Mouse (Mus musculus) liver, adult 2 months (tissue): ENCODE measurements around the gene Skp1a. TPM values are rescaled to one million over a fixed set of nuclear protein-coding genes. Genes with fewer than 3 reads are reported as not detected.

Experiments used
- DNase-seq: peaks from one replicate; pipeline ENCODE4 v3.0.0-alpha.2; 2011; ENCODE audit warnings: low read depth, low spot score; ENCODE audit errors: extremely low read depth
- H3K27ac ChIP-seq: fragments of 200-500 bp; replicated peaks from 2 replicates; pipeline ENCODE4 v1.5.1; 2012; ENCODE audit warnings: low read depth, mild to moderate bottlenecking, control low read depth, inconsistent platforms, low read length; ENCODE audit not compliant: insufficient read depth
- H3K27me3 ChIP-seq: fragments of 200-500 bp; 2 replicates; pipeline ENCODE4 v1.6.1; 2012; ENCODE audit warnings: mild to moderate bottlenecking, moderate library complexity, low read length, inconsistent platforms; ENCODE audit not compliant: control insufficient read depth, insufficient read depth
- H3K36me3 ChIP-seq: fragments of 200-500 bp; 2 replicates; pipeline ENCODE4 v1.6.1; 2012; ENCODE audit warnings: low read length, inconsistent platforms; ENCODE audit not compliant: control insufficient read depth, insufficient read depth
- H3K4me1 ChIP-seq: fragments of 200-500 bp; 2 replicates; pipeline ENCODE4 v1.6.1; 2011; ENCODE audit warnings: low read length; ENCODE audit not compliant: control insufficient read depth, insufficient read depth
- H3K4me3 ChIP-seq: fragments of 200-500 bp; 2 replicates; pipeline ENCODE4 v1.5.1; 2011; ENCODE audit warnings: low read depth, mild to moderate bottlenecking, control low read depth, low read length, moderate library complexity; ENCODE audit not compliant: insufficient read depth
- H3K79me2 ChIP-seq: fragments of 200-500 bp; 2 replicates; pipeline ENCODE4 v1.6.1; 2012; ENCODE audit warnings: inconsistent platforms, mild to moderate bottlenecking, low read length, moderate library complexity; ENCODE audit not compliant: control insufficient read depth, insufficient read depth
- H3K9ac ChIP-seq: fragments of 200-500 bp; 2 replicates; pipeline ENCODE4 v1.6.1; 2012; ENCODE audit warnings: low read depth, mild to moderate bottlenecking, control low read depth, inconsistent platforms, low read length
- CTCF ChIP-seq: fragments of 200-500 bp; IDR thresholded peaks from 2 replicates; pipeline ENCODE4 v1.5.1; 2011; ENCODE audit warnings: low read depth, low read length, control low read depth
- POLR2A ChIP-seq: fragments of 200-500 bp; IDR thresholded peaks from 2 replicates; pipeline ENCODE4 v1.6.1; 2011; ENCODE audit warnings: low read length, control low read depth; ENCODE audit not compliant: insufficient read depth; ENCODE audit errors: extremely low read depth
- WGBS: fragments of 180-500 bp; shearing (Covaris S2); methylation state at CpG from one replicate; pipeline ENCODE4 v1.1.7; 2018; 5-methylcytosine and 5-hydroxymethylcytosine counted together
- polyA plus RNA-seq: library from polyadenylated mRNA; depleted of rRNA; stranded (reverse); fragments of >200 nt; gene quantifications from 2 replicates; pipeline ENCODE4 v1.2.3, GENCODE M21; 2012
- total RNA-seq: library from RNA; depleted of rRNA; stranded (reverse); fragments of >200 nt; gene quantifications from 2 replicates; pipeline ENCODE4 v1.2.3, GENCODE M21; 2014

The Skp1a gene
- total and polyA plus RNA-seq, 2 experiments, result 26.0 to 318 TPM

DNA sequence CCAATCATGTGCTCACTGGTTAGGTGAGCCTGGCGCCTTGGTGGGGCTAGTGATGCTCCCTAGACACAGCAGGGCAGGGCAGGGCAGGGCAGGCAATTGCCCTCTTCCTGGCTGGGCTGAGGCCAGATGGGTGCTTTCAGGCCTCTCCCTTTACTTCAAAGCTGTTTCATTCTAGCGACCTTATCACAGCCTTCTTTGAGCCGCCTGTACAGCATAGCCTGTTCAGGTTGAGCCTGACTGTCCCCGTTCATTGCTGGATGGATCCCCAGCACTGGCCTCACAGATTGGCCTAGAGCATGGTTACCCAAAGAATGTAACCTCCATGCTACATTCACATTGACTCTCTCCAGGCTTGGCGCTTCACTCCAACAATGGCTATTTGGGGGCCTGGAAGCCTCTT, 1.1 kb upstream of the Skp1a start:
- Histone ChIP-seq H3K79me2 (peaks cover 14% of the 10 kb centered on the region; the same call in 1 of the 2 replicates), H3K9ac (no peak overlapping the region), H3K27ac (no peak overlapping the region), H3K36me3 (peaks cover under 1% of the 10 kb centered on the region; the same call in 1 of the 2 replicates), H3K4me3 (no peak overlapping the region), H3K27me3 (no peaks in the 10 kb centered on the region), H3K4me1 (peaks cover 14% of the 10 kb centered on the region)
- DNase-seq, result no peak
- WGBS, result 65% methylated on average over 5 of the region's 5 CpGs
- no peak for TF ChIP-seq CTCF
- TF ChIP-seq POLR2A, result no peak

DNA sequence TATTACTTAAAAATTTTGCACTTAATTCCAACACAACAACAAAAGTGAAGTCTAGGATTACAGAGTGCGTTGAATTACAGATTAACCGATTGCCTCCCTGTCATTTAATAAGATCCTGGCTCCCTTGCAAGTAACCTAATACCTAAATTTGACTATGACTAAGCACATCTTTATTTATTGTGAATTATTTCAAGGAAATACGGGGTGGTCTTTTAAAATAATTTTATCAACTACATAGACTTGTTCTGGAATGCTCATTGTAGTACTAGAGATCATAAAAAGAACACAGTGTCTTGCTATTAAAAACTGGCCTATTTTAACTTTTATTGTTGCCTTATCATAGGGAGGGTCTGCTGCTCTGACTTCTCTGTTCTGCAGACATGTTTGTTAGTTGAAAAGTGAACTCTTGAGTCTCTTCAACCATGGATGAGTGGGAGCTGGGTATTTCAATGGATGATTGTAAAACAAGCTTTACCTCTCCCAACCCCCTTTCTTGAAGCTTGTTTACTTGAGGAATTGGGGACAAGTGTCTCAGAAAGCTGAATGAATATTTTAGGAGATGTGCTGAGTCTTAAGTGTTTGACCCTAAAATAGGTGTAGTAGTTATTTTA, 1.4 kb downstream of the Skp1a start:
- H3K4me1 ChIP-seq, result peaks cover 17% of the 10 kb centered on the region
- peaks cover 17% of the 10 kb centered on the region for H3K36me3 ChIP-seq
- DNase-seq, result peak; percentile 48
- no peak overlapping the region for H3K27ac ChIP-seq
- H3K27me3 ChIP-seq, result no peaks in the 10 kb centered on the region
- H3K4me3 ChIP-seq, result peak overlapping the region; percentile 51; the same call in 1 of the 2 replicates
- H3K9ac ChIP-seq, result peak overlapping the region; percentile 46; the same call in 1 of the 2 replicates
- H3K79me2 ChIP-seq, result peaks cover 28% of the 10 kb centered on the region; the same call in 1 of the 2 replicates
- 5% methylated on average over 3 of the region's 3 CpGs for WGBS
- TF ChIP-seq POLR2A (no peak), CTCF (no peak)

DNA sequence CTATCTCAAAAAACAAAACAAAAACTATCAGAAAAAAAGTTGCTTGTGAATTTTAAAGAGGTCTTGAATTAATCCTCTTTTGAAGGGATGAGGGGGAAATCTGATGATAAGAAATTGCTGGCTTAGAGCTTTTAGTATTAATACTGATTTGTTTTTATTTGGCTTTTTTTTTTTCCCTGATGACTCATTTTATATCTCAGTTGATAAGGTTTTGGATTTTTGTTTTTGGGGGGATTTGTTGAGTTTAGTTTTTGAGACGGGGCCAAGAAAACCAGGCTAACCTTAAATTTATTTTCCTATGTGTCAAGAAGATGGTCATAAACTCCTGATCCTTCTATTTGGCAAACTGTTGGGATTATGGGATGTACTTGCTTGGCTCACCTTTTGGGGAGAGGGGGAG, 2.1 kb downstream of the Skp1a start:
- Histone ChIP-seq H3K79me2 (peaks cover 28% of the 10 kb centered on the region; the same call in 1 of the 2 replicates), H3K27me3 (no peaks in the 10 kb centered on the region), H3K4me1 (peaks cover 17% of the 10 kb centered on the region), H3K27ac (peak overlapping the region; percentile 34; the same call in 1 of the 2 replicates), H3K36me3 (peaks cover 23% of the 10 kb centered on the region), H3K4me3 (peak overlapping the region; percentile 24; the same call in 1 of the 2 replicates), H3K9ac (no peak overlapping the region)
- DNase-seq, result no peak
- TF ChIP-seq CTCF (no peak), POLR2A (no peak)
- 63% methylated on average over 1 of the region's 1 CpGs for WGBS

DNA sequence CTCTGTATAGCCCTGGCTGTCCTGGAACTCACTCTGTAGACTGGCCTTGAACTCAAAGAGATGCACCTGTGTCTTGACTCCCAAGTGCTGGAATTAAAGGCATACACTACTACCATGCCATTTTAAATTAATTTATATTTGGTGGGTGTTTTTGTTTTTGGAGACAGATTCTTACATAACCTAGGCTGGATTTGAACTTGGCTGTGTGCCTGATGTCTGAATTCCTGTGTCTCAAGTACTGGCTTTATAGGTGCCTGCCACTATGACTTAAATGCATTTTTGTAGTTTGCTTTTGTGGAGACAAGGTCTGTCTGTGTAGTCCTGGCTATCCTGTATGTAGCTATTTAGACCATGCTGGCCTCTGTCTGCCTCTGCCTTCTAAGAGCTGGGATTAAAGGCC, 2.7 kb downstream of the Skp1a start:
- Histone ChIP-seq H3K27ac (peak overlapping the region; percentile 54), H3K79me2 (peaks cover 28% of the 10 kb centered on the region; the same call in 1 of the 2 replicates), H3K27me3 (no peaks in the 10 kb centered on the region), H3K36me3 (peaks cover 23% of the 10 kb centered on the region), H3K4me1 (peaks cover 17% of the 10 kb centered on the region), H3K9ac (peak overlapping the region; percentile 47; the same call in 1 of the 2 replicates), H3K4me3 (peak overlapping the region; percentile 24; the same call in 1 of the 2 replicates)
- peak; percentile 58 for DNase-seq
- no peak for TF ChIP-seq CTCF
- no peak for TF ChIP-seq POLR2A

DNA sequence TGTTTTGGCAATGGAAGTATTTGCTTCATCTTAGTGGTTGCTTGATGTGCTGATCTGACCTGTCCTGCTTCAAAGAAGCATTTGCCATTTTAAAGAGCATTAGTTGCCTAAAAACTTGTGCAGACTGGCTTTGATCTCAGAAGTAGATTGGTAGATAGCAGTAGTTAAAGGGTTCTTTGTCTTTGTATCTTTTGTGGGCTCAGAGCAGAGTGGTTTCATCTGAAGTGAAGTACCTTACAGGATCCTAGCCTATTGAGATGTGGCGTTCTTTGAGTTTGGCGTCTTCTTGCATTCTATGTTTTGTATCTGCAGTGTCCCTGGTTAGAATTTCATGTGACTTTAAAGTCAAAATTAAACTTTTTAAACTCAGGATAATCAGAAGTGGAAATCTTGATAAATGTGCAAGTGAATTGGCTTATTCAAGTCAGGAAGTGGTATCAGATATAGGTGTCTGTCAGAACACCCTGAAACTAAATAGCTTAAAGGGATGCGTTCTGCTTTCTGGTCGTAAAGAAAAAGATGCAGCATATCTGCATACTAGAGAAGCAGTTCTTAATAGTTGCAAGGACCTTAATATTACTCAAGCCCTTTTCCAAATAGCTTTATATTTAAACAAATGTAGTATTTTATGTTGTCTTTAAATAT, 9.2 kb downstream of the Skp1a start:
- Histone ChIP-seq H3K36me3 (peaks cover 62% of the 10 kb centered on the region), H3K27ac (no peak overlapping the region), H3K4me1 (peaks cover 3% of the 10 kb centered on the region; the same call in 1 of the 2 replicates), H3K27me3 (no peaks in the 10 kb centered on the region), H3K4me3 (no peak overlapping the region), H3K79me2 (peaks cover 11% of the 10 kb centered on the region; the same call in 1 of the 2 replicates), H3K9ac (no peak overlapping the region)
- 96% methylated on average over 4 of the region's 4 CpGs for WGBS
- TF ChIP-seq POLR2A (no peak), CTCF (no peak)
- no peak for DNase-seq
